Mouse (Mus musculus): Measurements from ENCODE around the gene Ralbp1.

Ralbp1 gene

DNA sequence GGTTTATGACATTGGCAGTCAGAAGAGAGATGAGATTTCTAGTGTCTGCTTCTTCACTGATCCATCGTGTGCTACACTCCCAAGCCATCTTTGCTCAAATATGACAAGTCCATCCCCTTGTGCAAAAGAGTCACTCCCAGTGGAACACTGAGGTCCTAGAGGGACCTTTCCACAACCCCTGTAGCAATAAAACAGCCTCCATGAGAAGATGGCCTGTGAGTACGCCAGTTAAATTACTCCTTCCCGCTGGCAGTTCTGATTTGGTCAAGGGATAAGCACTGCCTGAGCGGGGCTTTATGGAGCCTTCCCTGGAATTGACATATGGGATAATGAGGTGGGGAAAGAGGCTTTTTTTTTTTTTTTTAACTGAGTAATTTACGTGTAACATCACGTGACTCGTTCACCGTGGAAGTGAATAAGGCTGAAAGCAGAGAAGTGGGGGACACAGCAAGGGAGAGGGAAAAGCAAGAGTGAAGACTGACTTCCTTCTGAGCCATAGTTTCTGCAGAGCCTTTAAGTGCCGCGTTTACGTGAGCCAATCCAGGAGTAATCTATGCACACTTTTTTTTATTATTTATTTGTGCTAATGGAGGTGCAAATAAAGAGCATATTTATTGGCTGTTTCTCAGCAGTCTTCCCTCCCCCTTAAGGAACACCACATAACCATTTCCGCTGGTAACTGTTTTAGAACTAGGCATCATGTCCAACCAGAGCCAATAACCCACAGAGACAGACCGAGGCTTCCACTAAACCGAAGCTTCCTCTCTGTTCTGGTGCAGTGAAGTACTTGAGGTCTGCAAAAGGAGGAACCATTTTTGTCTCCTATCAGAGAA lies at the start of gene Ralbp1:
Ralbp1 (minus strand) TSS at position 102 of the 833 bp plus-strand sequence.
- DNase-seq (ENCODE audit: low spot score), result peak; percentile 50

- no peak for DNase-seq (ENCODE audit: low spot score)
These were observed 48.1 kb upstream of the Ralbp1 start for GRCm38 (mm10) chr17:65933741-65934140.

- DNase-seq (ENCODE audit: low spot score), result peak; percentile 32
These were observed 45.9 kb upstream of the Ralbp1 start for GRCm38 (mm10) chr17:65931525-65931924.

- no peak for DNase-seq (ENCODE audit: low spot score)
These were observed 45.4 kb upstream of the Ralbp1 start for GRCm38 (mm10) chr17:65930960-65931359.

GRCm38 (mm10) chr17:65930158-65930826 lies 44.7 kb upstream of the Ralbp1 start:
- DNase-seq (ENCODE audit: low spot score), result no peak

- no peak for DNase-seq (ENCODE audit: low spot score)
These were observed 43.9 kb upstream of the Ralbp1 start for GRCm38 (mm10) chr17:65929319-65929978.

- DNase-seq (ENCODE audit: low spot score), result no peak
These were observed 41.5 kb upstream of the Ralbp1 start for GRCm38 (mm10) chr17:65927077-65927476.

- no peak for DNase-seq (ENCODE audit: low spot score)
These were observed 38.6 kb upstream of the Ralbp1 start for GRCm38 (mm10) chr17:65924218-65924617.

DNA sequence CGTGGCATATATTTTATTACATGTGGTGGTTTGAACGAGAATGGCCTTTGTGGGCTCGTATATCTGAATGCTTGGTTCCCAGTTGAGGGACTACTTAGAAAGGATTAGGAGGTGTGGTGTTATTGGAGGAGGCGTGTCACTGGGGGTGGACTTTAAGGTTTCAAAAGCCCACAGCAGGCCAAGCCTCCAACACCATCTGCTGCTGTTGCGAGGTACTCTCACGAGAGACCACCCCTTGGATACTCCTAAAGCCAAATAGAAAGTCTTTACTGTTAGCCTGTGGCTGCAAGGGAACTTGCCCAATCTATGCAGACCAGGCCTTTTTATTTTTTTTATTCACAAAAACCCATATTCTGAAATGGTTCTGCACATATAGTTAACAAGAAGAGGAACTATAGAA lies 36.4 kb upstream of the Ralbp1 start:
- no peak for DNase-seq (ENCODE audit: low spot score)

- no peak for DNase-seq (ENCODE audit: low spot score)
These were observed 33.6 kb upstream of the Ralbp1 start for GRCm38 (mm10) chr17:65919235-65919634.

GRCm38 (mm10) chr17:65916135-65916668 lies 30.6 kb upstream of the Ralbp1 start:
- no peak for DNase-seq (ENCODE audit: low spot score)

DNA sequence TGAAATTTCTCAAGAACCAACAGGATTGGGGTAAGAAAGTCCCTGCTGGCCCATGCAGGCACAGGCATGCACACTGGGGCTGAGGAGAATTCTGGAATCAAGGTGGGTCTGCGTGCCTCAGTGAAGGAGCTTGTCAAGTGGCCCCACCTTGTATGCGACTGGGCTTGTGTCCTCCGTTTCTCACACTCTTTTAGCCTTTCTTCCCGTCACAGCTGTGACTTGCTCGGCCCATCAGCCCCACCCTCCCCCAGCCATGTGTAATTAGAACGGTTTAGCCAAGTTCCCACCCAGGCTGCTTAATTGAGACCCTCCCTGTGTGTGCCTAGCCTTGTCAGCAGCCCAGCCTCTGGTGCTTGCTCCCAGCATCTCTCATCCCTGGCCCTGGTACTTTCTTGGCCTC lies 28.5 kb upstream of the Ralbp1 start:
- DNase-seq (ENCODE audit: low spot score), result no peak

DNA sequence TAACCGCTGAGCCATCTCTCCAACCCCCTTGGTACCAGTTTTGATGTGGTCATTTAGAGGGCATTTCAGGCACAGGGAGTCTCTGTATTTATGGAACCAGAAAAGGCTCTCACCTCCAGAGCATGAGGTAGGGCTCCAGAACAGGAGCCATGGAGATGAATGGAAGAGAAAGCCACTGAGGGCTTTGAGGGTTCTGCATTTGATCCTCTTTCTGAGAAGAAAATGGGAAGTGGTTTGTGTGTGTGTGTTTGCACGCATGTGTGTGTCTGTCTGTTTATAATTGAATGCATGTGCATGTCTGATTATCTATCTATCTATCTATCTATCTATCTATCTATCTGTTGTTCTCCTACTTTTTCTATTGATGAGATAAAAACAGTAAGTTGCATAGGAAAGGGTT lies 26.6 kb upstream of the Ralbp1 start:
- no peak for DNase-seq (ENCODE audit: low spot score)

GRCm38 (mm10) chr17:65911285-65912069 lies 25.9 kb upstream of the Ralbp1 start:
- peak; percentile 28 for DNase-seq (ENCODE audit: low spot score)

GRCm38 (mm10) chr17:65908270-65908669 lies 22.7 kb upstream of the Ralbp1 start:
- no peak for DNase-seq (ENCODE audit: low spot score)

- DNase-seq (ENCODE audit: low spot score), result peak; percentile 8
These were observed 21.4 kb upstream of the Ralbp1 start for GRCm38 (mm10) chr17:65906895-65907401.

DNA sequence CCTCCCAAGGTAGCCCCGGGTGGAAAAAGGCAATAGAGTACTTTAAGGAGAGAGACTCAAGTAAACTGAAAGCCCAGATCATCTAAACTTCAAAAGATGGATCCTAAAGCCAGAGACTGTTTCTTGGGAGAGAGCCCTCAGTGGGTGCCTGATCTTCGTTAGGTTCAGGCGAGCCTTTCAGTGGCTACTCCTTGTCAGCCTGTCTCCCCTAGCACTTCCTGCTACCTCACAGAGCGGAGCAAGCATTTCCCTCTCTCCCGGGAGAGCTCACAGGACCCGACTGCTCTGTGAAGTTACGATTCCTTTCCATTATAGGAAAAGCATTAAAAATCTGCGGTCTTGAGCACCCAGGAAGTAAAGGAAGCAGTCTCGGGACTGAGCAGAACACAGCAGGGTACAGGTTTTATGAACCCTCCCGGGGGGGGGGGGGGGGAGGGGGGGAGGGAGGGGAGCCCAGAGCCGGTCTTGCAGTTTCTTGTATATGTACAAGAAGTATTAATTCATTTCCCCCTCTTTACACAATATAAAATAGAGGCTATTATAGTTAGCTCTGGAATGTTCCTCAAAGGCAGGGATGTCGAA lies 20.8 kb upstream of the Ralbp1 start:
- DNase-seq (ENCODE audit: low spot score), result no peak

- DNase-seq (ENCODE audit: low spot score), result no peak
These were observed 19.6 kb upstream of the Ralbp1 start for GRCm38 (mm10) chr17:65905241-65905640.

- DNase-seq (ENCODE audit: low spot score), result no peak
These were observed 18.2 kb upstream of the Ralbp1 start for GRCm38 (mm10) chr17:65903826-65904225.

- DNase-seq (ENCODE audit: low spot score), result no peak
These were observed 17.4 kb upstream of the Ralbp1 start for GRCm38 (mm10) chr17:65903011-65903410.

GRCm38 (mm10) chr17:65902281-65902680 lies 16.7 kb upstream of the Ralbp1 start:
- DNase-seq (ENCODE audit: low spot score), result no peak
